Mouse (Mus musculus) brain, embryonic 14.5 days (tissue): ENCODE measurements around the gene Cobl.

Experiments
- CTCF ChIP-seq: fragments of 200-500 bp; IDR thresholded peaks from 2 replicates; pipeline ENCODE4 v1.5.1; 2012; ENCODE audit warnings: inconsistent platforms, mild to moderate bottlenecking, moderate library complexity, borderline replicate concordance; ENCODE audit not compliant: insufficient read depth, insufficient read length; ENCODE audit errors: extremely low read depth
- POLR2A ChIP-seq: fragments of 200-500 bp; IDR thresholded peaks from 2 replicates; pipeline ENCODE4 v1.6.1; 2012; ENCODE audit warnings: mild to moderate bottlenecking, inconsistent platforms, borderline replicate concordance; ENCODE audit not compliant: poor library complexity, insufficient read depth, insufficient read length, severe bottlenecking; ENCODE audit errors: extremely low read depth

DNA sequence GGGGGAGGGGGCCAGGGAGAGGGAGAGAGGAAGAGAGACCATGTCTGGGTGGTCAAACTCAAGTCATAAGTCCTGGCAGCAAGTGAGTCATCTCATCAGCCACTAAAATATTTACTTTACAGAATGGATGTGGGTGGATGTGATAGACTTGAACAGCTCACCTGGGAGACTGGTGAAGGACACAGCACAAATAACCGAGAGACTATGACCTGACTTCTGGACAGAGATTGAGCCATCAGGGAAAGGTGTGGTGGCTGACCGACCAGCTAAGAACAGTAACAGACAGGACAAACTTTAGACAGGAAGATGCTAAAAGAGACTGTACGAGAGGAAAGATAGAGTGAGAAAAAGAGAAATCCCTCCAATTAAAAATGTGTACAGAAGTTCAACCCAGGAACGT, 267.2 kb downstream of the Cobl start:
- TF ChIP-seq CTCF (no peak), POLR2A (no peak)
